Mouse (Mus musculus) liver, embryonic 14.5 days (tissue): Measurements from ENCODE around the gene Wnk2. TPM values are rescaled to one million over a fixed set of nuclear protein-coding genes. Genes with fewer than 3 reads are reported as not detected.

Source experiments
- ATAC-seq: fragments of 200-750 bp; cut with Nextera tagmentation; 2 replicates; pipeline ENCODE4 v1.8.0; 2017; ENCODE audit warnings: moderate number of reproducible peaks, mild to moderate bottlenecking, moderate library complexity; ENCODE audit not compliant: insufficient read depth
- DNase-seq, 3 experiments: peaks; one replicate each; pipeline ENCODE4 v3.0.0-alpha.2; 2012 to 2013; ENCODE audit warnings: low read depth in 3 of 3, low spot score in 3 of 3
- H3K27ac ChIP-seq: fragments of 300-500 bp; sonication (generic); 2 replicates; pipeline ENCODE4 v1.5.1; 2014; ENCODE audit warnings: moderate library complexity, mild to moderate bottlenecking, control low read depth, inconsistent platforms
- H3K27me3 ChIP-seq: fragments of 300-500 bp; sonication (generic); 2 replicates; pipeline ENCODE4 v1.6.1; 2014; ENCODE audit warnings: mild to moderate bottlenecking, low read length, moderate library complexity; ENCODE audit not compliant: control insufficient read depth, insufficient read depth
- H3K36me3 ChIP-seq: fragments of 300-500 bp; sonication (generic); replicated peaks from 2 replicates; pipeline ENCODE4 v1.6.1; 2014; ENCODE audit warnings: low read depth; ENCODE audit not compliant: control insufficient read depth, insufficient read depth
- H3K4me1 ChIP-seq, 2 experiments: fragments of 200-500 bp in 1 of 2; fragments of 300-500 bp in 1 of 2; sonication (generic) in 1 of 2; replicated peaks; 2 replicates each; pipeline ENCODE4 v1.6.1; 2012 to 2014; ENCODE audit warnings: antibody characterized with exemption in 1 of 2, inconsistent platforms in 1 of 2, low read length in 1 of 2; ENCODE audit not compliant: control insufficient read depth in 2 of 2, insufficient read depth in 2 of 2
- H3K4me2 ChIP-seq: fragments of 300-500 bp; sonication (generic); 2 replicates; pipeline ENCODE4 v1.6.1; 2014; ENCODE audit warnings: low read depth, mild to moderate bottlenecking, control low read depth, moderate library complexity
- H3K4me3 ChIP-seq, 2 experiments: fragments of 200-500 bp in 1 of 2; fragments of 300-500 bp in 1 of 2; sonication (generic) in 1 of 2; 2 replicates each; pipeline ENCODE4 v1.5.1; 2012 to 2014; ENCODE audit warnings: low read depth in 2 of 2, low read length in 2 of 2, mild to moderate bottlenecking in 2 of 2, control low read depth in 1 of 2, inconsistent platforms in 1 of 2, moderate library complexity in 1 of 2; ENCODE audit not compliant: insufficient read depth in 1 of 2
- H3K9ac ChIP-seq: fragments of 300-500 bp; sonication (generic); replicated peaks from 2 replicates; pipeline ENCODE4 v1.6.1; 2014; ENCODE audit warnings: mild to moderate bottlenecking, control low read depth, moderate library complexity
- H3K9me3 ChIP-seq: fragments of 300-500 bp; sonication (generic); 2 replicates; pipeline ENCODE4 v1.6.1; 2016; ENCODE audit warnings: low read length, mixed read lengths; ENCODE audit not compliant: control insufficient read depth
- CTCF ChIP-seq: IDR thresholded peaks from 2 replicates; pipeline ENCODE4 v1.5.1; 2016; ENCODE audit warnings: antibody characterized with exemption, low read depth, control low read depth
- EP300 ChIP-seq: IDR thresholded peaks from 2 replicates; pipeline ENCODE4 v1.6.1; 2016; ENCODE audit warnings: antibody characterized with exemption, low read depth
- WGBS: fragments of 180-500 bp; shearing (Covaris S2); extraction: QIAGEN DNeasy Blood & Tissue Kit; methylation state at CpG from one replicate; pipeline ENCODE4 v1.1.7; 2014; ENCODE audit not compliant: insufficient replicate concordance; 5-methylcytosine and 5-hydroxymethylcytosine counted together
- polyA plus RNA-seq, 2 experiments: library from polyadenylated mRNA; depleted of rRNA in 1 of 2; stranded (reverse) in 1 of 2; unstranded in 1 of 2; fragments of >200 nt; fragmentation: Nextera tagmentation in 1 of 2; extraction: Ambion mirVana in 1 of 2; gene quantifications; 2 replicates each; pipeline versions ENCODE4 v1.2.1 to v1.2.3; 2012 to 2014

Gene Wnk2
- polyA plus RNA-seq, 2 experiments, result 0.05 to 0.13 TPM

DNA sequence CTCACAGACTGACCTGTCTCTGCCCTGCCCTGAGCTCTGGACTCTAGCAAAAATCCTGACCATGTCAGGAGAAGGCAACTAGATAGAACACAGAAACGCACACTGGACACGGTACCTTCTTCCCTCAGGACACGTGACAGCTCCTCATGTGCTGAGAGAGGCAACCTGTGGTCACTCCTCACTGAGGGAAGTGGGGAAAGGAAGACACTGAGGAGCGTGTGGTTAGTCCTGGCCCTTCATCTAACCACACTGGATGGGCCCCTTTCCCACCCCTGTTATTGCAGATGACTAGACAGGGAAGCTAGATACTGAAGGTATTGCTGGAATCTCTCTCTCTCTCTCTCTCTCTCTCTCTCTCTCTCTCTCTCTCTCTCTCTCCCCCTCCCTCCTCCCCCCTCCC, 14.9 kb upstream of the Wnk2 start:
- 16% methylated on average over 4 of the region's 4 CpGs for WGBS
- ATAC-seq (no peak), DNase-seq (no peak)
- Histone ChIP-seq H3K4me1 (peaks cover 0 to 5% of the 10 kb centered on the region in 2 experiments; a peak in 1 of 4 replicates), H3K36me3 (no peaks in the 10 kb centered on the region), H3K9me3 (no peaks in the 10 kb centered on the region), H3K27me3 (no peaks in the 10 kb centered on the region), H3K4me3 (no peak overlapping the region), H3K27ac (no peak overlapping the region), H3K4me2 (no peak overlapping the region), H3K9ac (no peak overlapping the region)
- TF ChIP-seq CTCF (no peak), EP300 (no peak)

DNA sequence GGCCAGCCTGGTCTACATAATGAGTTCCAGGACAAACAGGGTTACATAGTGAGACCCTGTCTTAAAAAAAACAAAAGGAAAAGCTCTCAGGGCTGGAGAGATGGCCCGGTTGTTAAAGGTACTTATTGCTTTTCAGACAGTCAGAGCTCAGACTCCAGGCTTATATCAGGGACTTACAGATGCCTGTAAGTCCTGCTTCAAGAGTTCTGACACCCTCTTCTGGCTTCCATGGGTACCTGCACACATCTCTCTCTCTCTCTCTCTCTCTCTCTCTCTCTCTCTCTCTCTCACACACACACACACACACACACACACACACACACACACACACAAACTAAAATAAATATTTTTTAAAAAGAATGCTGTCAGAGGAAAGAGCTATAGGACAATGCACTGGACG, 13.4 kb upstream of the Wnk2 start:
- ATAC-seq (no peak), DNase-seq (no peak)
- TF ChIP-seq CTCF, result no peak
- TF ChIP-seq EP300, result no peak
- H3K27me3 ChIP-seq, result no peaks in the 10 kb centered on the region
- no peak overlapping the region for H3K27ac ChIP-seq
- no peak overlapping the region for H3K4me2 ChIP-seq
- H3K9me3 ChIP-seq, result no peaks in the 10 kb centered on the region; the same call in 1 of the 2 replicates
- H3K4me3 ChIP-seq, result no peak overlapping the region
- WGBS, result 36% methylated on average over 2 of the region's 2 CpGs
- H3K9ac ChIP-seq, result no peak overlapping the region
- no peaks in the 10 kb centered on the region for H3K36me3 ChIP-seq
- H3K4me1 ChIP-seq, result peaks cover 0 to 5% of the 10 kb centered on the region in 2 experiments; a peak in 1 of 4 replicates

DNA sequence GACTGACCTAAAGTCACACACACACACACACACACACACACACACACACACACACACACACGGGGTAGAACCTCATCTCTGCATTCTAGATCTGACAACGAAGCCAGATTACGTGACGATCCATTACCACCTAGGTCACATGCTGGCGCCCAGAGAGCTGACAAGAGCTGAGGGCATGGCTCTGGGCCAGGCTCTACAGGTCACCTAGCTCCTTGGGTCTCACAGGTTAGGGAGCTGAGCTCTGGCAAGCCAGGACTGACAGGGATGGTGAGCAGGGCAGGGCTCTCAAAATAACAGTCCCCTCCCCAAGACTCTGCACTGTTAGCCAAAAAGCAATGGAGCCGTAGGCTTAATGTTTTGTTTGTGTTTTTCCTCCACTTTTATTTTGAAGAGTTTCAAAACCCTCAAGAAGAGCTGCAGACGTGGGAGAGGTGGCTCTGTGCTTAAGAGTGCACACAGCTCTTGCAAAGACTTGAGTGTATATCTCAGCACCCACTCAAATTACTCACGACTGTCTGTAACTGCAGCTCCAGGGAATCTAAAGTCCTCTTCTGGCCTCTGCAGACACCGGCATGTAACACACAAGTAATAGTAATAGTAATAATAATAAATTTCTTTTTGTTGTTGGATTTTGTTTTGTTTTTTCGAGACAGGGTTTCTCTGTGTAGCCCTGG, 10.4 kb upstream of the Wnk2 start:
- DNase-seq (no peak), ATAC-seq (no peak)
- Histone ChIP-seq H3K9ac (no peak overlapping the region), H3K27ac (no peak overlapping the region), H3K4me1 (peaks cover 0 to 5% of the 10 kb centered on the region in 2 experiments; a peak in 1 of 4 replicates), H3K36me3 (no peaks in the 10 kb centered on the region), H3K9me3 (no peaks in the 10 kb centered on the region; the same call in 1 of the 2 replicates), H3K4me3 (no peak overlapping the region), H3K27me3 (no peaks in the 10 kb centered on the region), H3K4me2 (no peak overlapping the region)
- 58% methylated on average over 10 of the region's 10 CpGs for WGBS
- TF ChIP-seq EP300 (no peak), CTCF (no peak)

DNA sequence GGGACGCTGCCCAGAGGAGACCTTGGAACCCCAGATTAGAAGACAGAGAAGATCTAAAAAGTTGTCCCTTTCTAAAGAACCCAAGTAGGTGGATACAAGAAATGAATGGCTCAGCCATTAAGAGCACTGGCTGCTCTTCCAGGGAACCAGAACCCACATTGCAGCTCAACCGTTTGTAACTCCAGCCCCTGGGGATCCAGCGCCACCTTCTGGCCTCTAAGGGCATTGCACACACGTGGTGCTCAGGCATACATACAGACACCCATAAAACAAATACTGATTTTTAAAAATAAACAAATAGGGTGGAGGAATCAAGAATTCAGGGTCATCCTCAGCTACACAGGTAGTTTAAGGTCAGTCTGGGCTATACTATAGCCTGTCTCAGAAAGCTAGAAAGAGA, 8.8 kb upstream of the Wnk2 start:
- Histone ChIP-seq H3K4me2 (no peak overlapping the region), H3K4me3 (no peak overlapping the region), H3K36me3 (no peaks in the 10 kb centered on the region), H3K27ac (no peak overlapping the region), H3K27me3 (no peaks in the 10 kb centered on the region), H3K9me3 (no peaks in the 10 kb centered on the region; the same call in 1 of the 2 replicates), H3K9ac (no peak overlapping the region), H3K4me1 (peaks cover 0 to 5% of the 10 kb centered on the region in 2 experiments; a peak in 1 of 4 replicates)
- WGBS, result 59% methylated on average over 4 of the region's 4 CpGs
- peak; percentile 69 for TF ChIP-seq CTCF
- no peak for TF ChIP-seq EP300
- DNase-seq (no peak), ATAC-seq (no peak)

GRCm38 (mm10) chr13:49154621-49155020, 6.8 kb upstream of the Wnk2 start:
- no peak for TF ChIP-seq EP300
- no peak for TF ChIP-seq CTCF
- Histone ChIP-seq H3K27me3 (no peaks in the 10 kb centered on the region), H3K9me3 (no peaks in the 10 kb centered on the region; the same call in 1 of the 2 replicates), H3K4me1 (peaks cover 0 to 5% of the 10 kb centered on the region in 2 experiments; a peak in 1 of 4 replicates), H3K27ac (no peak overlapping the region), H3K36me3 (no peaks in the 10 kb centered on the region), H3K4me2 (no peak overlapping the region), H3K9ac (no peak overlapping the region), H3K4me3 (no peak overlapping the region)
- DNase-seq (no peak), ATAC-seq (no peak)
- 55% methylated on average over 7 of the region's 7 CpGs for WGBS
